Mouse (Mus musculus): ENCODE data around the gene Gm7073. TPM values are rescaled to one million over a fixed set of nuclear protein-coding genes. Genes with fewer than 3 reads are reported as not detected.
A peak's percentile ranks its signal among the peaks of the same experiment; 100 is the strongest.

Gm7073 gene
- polyA plus RNA-seq, 1 experiment from 2014 or later = not detected

MicroRNAs within 50 kb of the gene (microRNA counts, 519-probe panel; counts per million panel counts)
- 2,854 counts per million, percentile 66 among the panel's probes with 10 or more counts for microRNA mmu-miR-505

Small RNAs within 50 kb of the gene (microRNA-seq; reads per million reads assigned to microRNA genes)
- 134 reads per million, percentile 57 among the genes with 10 or more reads in this experiment for gene Mir505

Other genes with a start within 250 kb of the Gm7073 start
- 3.9 and 4.0 TPM in 2 replicates for gene Atp11c, start 53.4 kb upstream of the Gm7073 start, polyA plus RNA-seq (2015; fragmentation: Nextera tagmentation; extraction: Ambion mirVana)

Measured in heart, embryonic 13.5 days (tissue).